9 mouse cellular contexts compared by ENCODE assay signal in genomic region chr5:103680381-103680780, GRCm38 (mm10). TPM values are rescaled to one million over a fixed set of nuclear protein-coding genes. Genes with fewer than 3 reads are reported as not detected.
A peak's percentile ranks its signal among the peaks of the same experiment; 100 is the strongest.
DNase-seq lines count a peak whose midpoint lies in the region; ATAC-seq lines count a peak whose summit lies in the region.
"Had no signal": no experiment of that assay in that cellular context is flagged by ENCODE, and none has a peak within 500 bp of the region (broad histone marks: within the 10 kb centered on the region; RNA-seq: fewer than 3 reads in every experiment).

No protein-coding gene starts in this region.

- peak; percentile 80 for DNase-seq in forebrain, embryonic 11.5 days (ENCODE audit: low spot score)
- DNase-seq in MEL-GATA-1-ER (ENCODE audit: extremely low read depth, low read depth): peak; percentile 59
- DNase-seq in cerebellum, adult 18-20 months: peak; percentile 73 to 74
- DNase-seq in gastrocnemius, adult 8-10 months (ENCODE audit: low spot score in 2 of 2): peak; percentile 62 to 65
- DNase-seq in kidney, postnatal 25 days: peak; percentile 68 to 79
- DNase-seq in retina, postnatal 7 days (ENCODE audit: low read depth, low spot score): peak; percentile 64

- no peaks in the 10 kb centered on the region for H3K9me3 ChIP-seq in forebrain, embryonic 11.5 days (ENCODE audit: control insufficient read depth, low read length)
- H3K9me3 ChIP-seq in forebrain, embryonic 13.5 days (replicated peaks): no peaks in the 10 kb centered on the region
- H3K9me3 ChIP-seq in liver, embryonic 16.5 days (replicated peaks; ENCODE audit: control insufficient read depth, low read length): no peaks in the 10 kb centered on the region

- 33% methylated on average over 4 of the region's 4 CpGs for WGBS in forebrain, embryonic 11.5 days
- WGBS in forebrain, embryonic 13.5 days: 36% methylated on average over 4 of the region's 4 CpGs
- 29% methylated on average over 4 of the region's 4 CpGs for WGBS in liver, embryonic 16.5 days (ENCODE audit: insufficient replicate concordance)

- H3K27ac ChIP-seq in forebrain, embryonic 11.5 days (ENCODE audit: low read depth, low read length): no peak overlapping the region
- no peak overlapping the region for H3K27ac ChIP-seq in forebrain, embryonic 13.5 days
- no peak overlapping the region for H3K27ac ChIP-seq in liver, embryonic 16.5 days (ENCODE audit: low read length)

- H3K27me3 ChIP-seq in forebrain, embryonic 11.5 days (ENCODE audit: control insufficient read depth, insufficient read depth, low read length): no peaks in the 10 kb centered on the region
- H3K27me3 ChIP-seq in forebrain, embryonic 13.5 days: no peaks in the 10 kb centered on the region
- H3K27me3 ChIP-seq in liver, embryonic 16.5 days (ENCODE audit: control insufficient read depth, insufficient read depth, low read depth, low read length): no peaks in the 10 kb centered on the region

- no peaks in the 10 kb centered on the region for H3K36me3 ChIP-seq in forebrain, embryonic 11.5 days (ENCODE audit: control insufficient read depth, insufficient read depth, low read length)
- H3K36me3 ChIP-seq in forebrain, embryonic 13.5 days (ENCODE audit: poor library complexity, severe bottlenecking): no peaks in the 10 kb centered on the region
- H3K36me3 ChIP-seq in liver, embryonic 16.5 days (ENCODE audit: control insufficient read depth, insufficient read depth): no peaks in the 10 kb centered on the region

- H3K4me2 ChIP-seq in forebrain, embryonic 11.5 days (ENCODE audit: low read depth, low read length, severe bottlenecking): no peak overlapping the region
- H3K4me2 ChIP-seq in forebrain, embryonic 13.5 days: no peak overlapping the region
- no peak overlapping the region for H3K4me2 ChIP-seq in liver, embryonic 16.5 days (ENCODE audit: low read depth, low read length)

- no peaks in the 10 kb centered on the region for H3K4me1 ChIP-seq in forebrain, embryonic 11.5 days (replicated peaks; ENCODE audit: control insufficient read depth, insufficient read depth, low read length)
- H3K4me1 ChIP-seq in forebrain, embryonic 13.5 days: no peaks in the 10 kb centered on the region
- H3K4me1 ChIP-seq in liver, embryonic 16.5 days (ENCODE audit: control insufficient read depth, low read depth, low read length): no peaks in the 10 kb centered on the region

- ATAC-seq in forebrain, embryonic 11.5 days (replicated peaks; ENCODE audit: low FRiP score): peak; percentile 46; the same call in 1 of the 2 replicates
- ATAC-seq in forebrain, embryonic 13.5 days: no peak
- ATAC-seq in liver, embryonic 16.5 days (ENCODE audit: low read depth): peak; percentile 59; the same call in 1 of the 2 replicates

- no peak overlapping the region for H3K9ac ChIP-seq in forebrain, embryonic 11.5 days (ENCODE audit: low read length)
- H3K9ac ChIP-seq in forebrain, embryonic 13.5 days: no peak overlapping the region
- H3K9ac ChIP-seq in liver, embryonic 16.5 days (ENCODE audit: low read depth, low read length): no peak overlapping the region

- H3K4me3 ChIP-seq in forebrain, embryonic 11.5 days (ENCODE audit: low read depth, low read length): no peak overlapping the region
- no peak overlapping the region for H3K4me3 ChIP-seq in forebrain, embryonic 13.5 days
- no peak overlapping the region for H3K4me3 ChIP-seq in liver, embryonic 16.5 days (ENCODE audit: low read depth, low read length)

RNA-seq across cellular contexts. Expression of gene Aff1, which starts 11.8 kb away (rescaled TPM):
- 7.1 and 7.9 TPM in 2 replicates for polyA plus RNA-seq in forebrain, embryonic 11.5 days (2014; fragmentation: Nextera tagmentation; extraction: Ambion mirVana)
- 1.8 and 2.0 TPM in 2 replicates for polyA plus RNA-seq in forebrain, embryonic 13.5 days (2015; fragmentation: Nextera tagmentation; extraction: Ambion mirVana)
- 10 to 100 TPM; 33.8 to 47.9 (median 40.8) TPM for total RNA-seq in gastrocnemius, adult 8-10 months (2022)
- 13.5 and 17.7 TPM in 2 replicates for polyA plus RNA-seq in liver, embryonic 16.5 days (2015; fragmentation: Nextera tagmentation; extraction: Ambion mirVana)

RNA-seq across cellular contexts. Expression of gene 1700016H13Rik, which starts 24.6 kb away (rescaled TPM):
- polyA plus RNA-seq in forebrain, embryonic 11.5 days (2014; fragmentation: Nextera tagmentation; extraction: Ambion mirVana): 0.39 and 0.68 TPM in 2 replicates
- 0.27 and 0.37 TPM in 2 replicates for polyA plus RNA-seq in forebrain, embryonic 13.5 days (2015; fragmentation: Nextera tagmentation; extraction: Ambion mirVana)
- total RNA-seq in gastrocnemius, adult 8-10 months (2022): 1 to 10 TPM in 1 of 4 experiments, under 1 TPM in 3; 0.65 to 1.4 (median 0.83) TPM
- polyA plus RNA-seq in liver, embryonic 16.5 days (2015; fragmentation: Nextera tagmentation; extraction: Ambion mirVana): 0.06 TPM in 1 of 2 replicates, not detected in the other
- total RNA-seq: left cerebral cortex, postnatal 10 days had no signal

RNA-seq across cellular contexts. Expression of gene Slc10a6, which starts 51.2 kb away (rescaled TPM):
- not detected in 2 replicates for polyA plus RNA-seq in forebrain, embryonic 11.5 days (2014; fragmentation: Nextera tagmentation; extraction: Ambion mirVana)
- 0.08 TPM in 1 of 2 replicates, not detected in the other for polyA plus RNA-seq in forebrain, embryonic 13.5 days (2015; fragmentation: Nextera tagmentation; extraction: Ambion mirVana)
- total RNA-seq in gastrocnemius, adult 8-10 months (2022): 1 to 10 TPM in 2 of 4 experiments, under 1 TPM in 2; 0.75 to 1.1 (median 0.98) TPM
- not detected in 2 replicates for polyA plus RNA-seq in liver, embryonic 16.5 days (2015; fragmentation: Nextera tagmentation; extraction: Ambion mirVana)
